Mouse (Mus musculus) urinary bladder, postnatal 10 days (tissue): ENCODE measurements around the gene Zfp946.

ENCODE experiments used
- DNase-seq: peaks from one replicate; pipeline ENCODE4 v3.0.0; 2022; ENCODE audit warnings: low spot score

Zfp946 gene

DNA sequence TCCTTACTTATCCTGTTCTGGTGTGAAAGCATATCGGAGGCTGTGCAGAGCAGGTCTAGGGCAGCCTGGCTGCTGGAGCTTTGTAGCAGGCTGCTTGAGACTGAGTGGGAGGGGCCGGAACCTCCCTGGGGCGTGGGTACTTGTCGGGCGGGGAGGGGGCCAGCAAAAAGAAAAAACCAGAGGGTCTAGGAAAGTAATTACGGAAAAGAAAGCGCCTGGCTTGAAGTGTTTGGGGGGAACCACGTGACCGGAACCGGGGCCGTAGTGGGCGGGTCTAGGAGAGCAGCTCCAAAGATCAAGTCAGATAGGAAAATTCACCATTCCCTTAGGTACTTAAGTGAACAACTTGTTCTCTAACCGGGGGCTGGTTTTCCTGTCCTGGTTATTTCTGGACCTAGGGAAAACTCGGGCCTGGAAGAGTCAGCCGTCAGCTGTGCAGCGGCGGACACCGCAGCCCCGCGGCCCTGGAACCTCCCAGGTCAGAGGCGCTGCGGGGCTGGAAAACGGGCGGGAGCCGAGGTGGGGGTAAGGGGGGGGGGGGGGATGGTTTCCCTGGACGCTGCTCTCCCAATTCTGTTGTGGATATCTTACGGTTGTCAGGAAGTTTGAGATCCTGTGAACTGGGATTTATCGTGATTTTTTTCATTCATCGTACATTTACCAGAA is at the start of gene Zfp946:
Gene Zfp946, plus strand, starts transcription at position 271 of the 666 bp plus-strand sequence.
- DNase-seq = peak; percentile 19

DNA sequence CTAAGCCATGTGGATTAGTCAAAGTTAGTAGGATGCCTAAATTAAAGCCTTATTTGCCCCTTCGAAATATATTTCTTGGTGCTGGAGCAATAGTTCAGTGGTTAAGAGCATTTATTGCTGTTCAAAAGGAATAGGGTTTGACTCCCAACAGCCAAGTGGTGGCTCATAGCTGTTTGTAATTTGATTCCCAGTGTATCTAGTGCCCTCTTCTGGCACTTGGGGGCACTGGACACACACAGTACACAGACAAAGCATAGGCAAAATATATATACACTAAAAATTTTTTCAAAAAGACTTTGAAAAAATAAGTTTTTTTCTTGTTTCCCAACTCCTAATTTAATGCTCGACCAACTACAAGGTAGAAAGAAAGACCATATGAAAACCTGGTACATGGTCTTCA is 13.3 kb upstream of the Zfp946 start:
- DNase-seq = no peak

DNA sequence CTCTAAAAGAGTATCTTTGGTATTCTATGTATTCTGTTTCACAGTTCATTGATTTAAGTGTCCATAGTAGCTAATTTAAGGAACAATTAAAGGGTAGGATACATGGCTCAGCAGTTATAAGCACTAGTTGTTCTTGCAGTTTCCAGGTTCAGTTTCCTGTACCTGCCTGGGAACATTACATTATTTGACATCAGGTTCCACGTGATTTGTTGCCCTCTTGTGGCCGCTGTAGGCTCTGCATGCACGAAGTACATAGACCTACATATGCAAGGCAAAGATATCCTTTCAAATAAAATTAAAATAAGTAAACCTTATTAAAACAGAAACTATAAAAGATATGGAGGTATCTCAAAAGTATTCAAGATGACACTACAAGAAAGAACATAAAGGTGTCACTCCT is 6.5 kb upstream of the Zfp946 start:
- no peak for DNase-seq

DNA sequence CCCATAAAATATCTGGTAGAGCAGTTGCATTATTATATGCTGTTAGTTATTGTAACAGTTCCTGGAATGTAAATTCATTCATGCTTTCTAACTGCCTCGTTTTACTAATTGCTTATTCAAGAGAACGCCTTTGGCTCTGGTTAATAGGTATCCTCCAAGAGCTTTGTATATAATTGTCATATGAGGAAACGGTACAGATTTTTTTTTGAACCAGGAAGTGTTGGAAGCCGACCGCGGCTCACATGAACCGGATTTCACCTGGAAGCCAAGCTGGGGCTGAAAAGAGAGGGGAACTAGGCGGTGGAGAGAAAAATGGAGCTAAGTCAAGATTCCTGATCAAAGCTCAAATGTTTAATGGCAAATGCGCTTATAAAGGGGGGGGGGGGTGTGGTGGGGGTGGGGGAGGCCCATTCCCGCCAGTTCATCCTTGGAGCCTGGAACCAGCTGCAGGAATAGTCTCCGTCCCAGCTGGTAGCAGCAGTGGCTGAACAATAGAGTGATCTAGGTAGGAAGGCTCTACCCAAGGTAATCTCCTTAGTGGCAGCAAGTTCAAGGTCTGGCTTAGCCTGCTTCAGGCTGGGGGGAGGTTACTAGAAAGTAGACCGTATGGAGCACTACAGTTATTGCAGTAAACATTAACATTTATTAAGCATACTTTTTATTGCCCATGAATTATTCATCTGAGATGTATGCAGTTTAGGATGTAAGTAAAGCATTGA is 773 bp downstream of the Zfp946 start:
- DNase-seq = no peak

DNA sequence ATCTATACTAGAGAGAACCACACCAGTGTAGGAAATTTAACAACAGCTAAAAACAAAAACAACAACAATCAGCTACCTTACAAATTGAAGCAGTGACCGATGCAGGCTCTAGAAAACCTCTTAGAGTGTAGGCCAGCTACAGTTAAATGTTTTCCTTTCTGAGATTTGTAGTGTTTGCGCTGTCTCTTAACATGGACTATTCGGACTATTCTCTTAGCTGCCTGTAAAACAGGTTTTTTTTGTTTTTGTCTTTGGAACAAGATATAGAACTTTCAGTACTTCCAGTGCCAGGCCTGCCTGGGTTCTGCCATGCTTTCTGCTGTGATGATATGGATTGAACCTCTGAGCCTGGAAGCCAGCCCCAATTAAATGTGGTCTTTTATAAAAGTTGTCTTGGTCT is 23.7 kb downstream of the Zfp946 start:
- no peak for DNase-seq

DNA sequence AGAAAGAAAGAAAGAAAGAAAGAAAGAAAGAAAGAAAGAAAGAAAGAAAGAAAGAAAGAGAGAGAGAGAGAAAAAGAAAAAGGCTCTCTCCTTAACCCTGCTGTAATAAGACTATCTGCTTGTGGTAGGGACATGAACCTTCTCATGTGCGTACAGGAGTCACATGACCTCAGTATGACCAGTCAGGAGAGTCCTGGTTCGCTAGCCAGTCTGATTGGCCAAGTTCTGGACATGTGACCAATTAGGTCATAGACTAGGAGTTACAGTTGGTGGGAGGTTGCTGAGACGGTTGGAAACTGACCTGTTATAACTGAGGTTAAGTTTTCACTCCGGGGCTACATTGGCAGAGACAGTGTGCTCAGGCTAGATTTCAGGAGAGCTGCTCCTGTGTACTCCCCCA is 73.1 kb downstream of the Zfp946 start:
- no peak for DNase-seq
